Mouse (Mus musculus): ENCODE measurements at regions not wholly inside any gene's neighbourhood (a gene's known extent, or its start where the extent isn't known, plus 50 kb on each side); places are given as distances from the start of the nearest gene placed in this dataset.
A peak's percentile ranks its signal among the peaks of the same experiment; 100 is the strongest.

- DNase-seq = no peak
Measured at GRCm38 (mm10) chr10:17596743-17597142, 126.3 kb upstream of the Cited2 start.

- DNase-seq = peak in 1 of 2 experiments; percentile 44
Measured at GRCm38 (mm10) chr10:17599246-17599645, 123.8 kb upstream of the Cited2 start.

GRCm38 (mm10) chr10:17599831-17600761, 122.9 kb upstream of the Cited2 start:
- no peak for DNase-seq

- DNase-seq = no peak
Measured at GRCm38 (mm10) chr10:17600762-17601108, 122.3 kb upstream of the Cited2 start.

- no peak for DNase-seq
Measured at GRCm38 (mm10) chr10:17602446-17602845, 120.6 kb upstream of the Cited2 start.

GRCm38 (mm10) chr10:17608220-17608619, 114.8 kb upstream of the Cited2 start:
- DNase-seq = no peak

- no peak for DNase-seq
Measured at GRCm38 (mm10) chr10:17610592-17610991, 112.4 kb upstream of the Cited2 start.

- peak; percentile 7 to 11 for DNase-seq
Measured at GRCm38 (mm10) chr10:17613281-17613680, 109.7 kb upstream of the Cited2 start.

GRCm38 (mm10) chr10:17618024-17618423, 105.0 kb upstream of the Cited2 start:
- no peak for DNase-seq

- no peak for DNase-seq
Measured at GRCm38 (mm10) chr10:17619617-17620016, 103.4 kb upstream of the Cited2 start.

- DNase-seq = no peak
Measured at GRCm38 (mm10) chr10:17621703-17622385, 101.2 kb upstream of the Cited2 start.

- no peak for DNase-seq
Measured at GRCm38 (mm10) chr10:17622802-17623201, 100.2 kb upstream of the Cited2 start.

- DNase-seq = no peak
Measured at GRCm38 (mm10) chr10:17629709-17630108, 93.3 kb upstream of the Cited2 start.

GRCm38 (mm10) chr10:17630861-17631581, 92.0 kb upstream of the Cited2 start:
- DNase-seq = no peak

GRCm38 (mm10) chr10:17631817-17632216, 91.2 kb upstream of the Cited2 start:
- DNase-seq = peak; percentile 13 to 20

- no peak for DNase-seq
Measured at GRCm38 (mm10) chr10:17632959-17633674, 89.9 kb upstream of the Cited2 start.

GRCm38 (mm10) chr10:17645363-17645762, 77.7 kb upstream of the Cited2 start:
- no peak for DNase-seq

- no peak for DNase-seq
Measured at GRCm38 (mm10) chr10:17646391-17646790, 76.6 kb upstream of the Cited2 start.

GRCm38 (mm10) chr10:17648077-17648476, 74.9 kb upstream of the Cited2 start:
- DNase-seq = peak in 1 of 2 experiments; percentile 22

- DNase-seq = no peak
Measured at GRCm38 (mm10) chr10:17650997-17651750, 71.8 kb upstream of the Cited2 start.

GRCm38 (mm10) chr10:17653325-17653724, 69.7 kb upstream of the Cited2 start:
- no peak for DNase-seq

Data from adrenal gland, postnatal 36 days (tissue).